Mouse (Mus musculus) myocyte (in vitro differentiated cells): Measurements from ENCODE around the gene Plagl1. TPM values are rescaled to one million over a fixed set of nuclear protein-coding genes. Genes with fewer than 3 reads are reported as not detected.

Experiments used
- H3K27me3 ChIP-seq: one replicate; pipeline ENCODE4 v1.6.1; 2011; ENCODE audit not compliant: control insufficient read depth, insufficient read depth, insufficient read length
- H3K36me3 ChIP-seq: one replicate; pipeline ENCODE4 v1.6.1; 2011; ENCODE audit not compliant: control insufficient read depth, insufficient read depth
- H3K4me2 ChIP-seq: one replicate; pipeline ENCODE4 v1.6.1; 2011; ENCODE audit warnings: low read depth, control low read depth
- H3K4me3 ChIP-seq: one replicate; pipeline ENCODE4 v1.5.1; 2011; ENCODE audit warnings: mild to moderate bottlenecking, control low read depth, moderate library complexity
- H3K79me2 ChIP-seq: one replicate; pipeline ENCODE4 v1.6.1; 2011; ENCODE audit not compliant: control insufficient read depth, insufficient read depth
- H3ac ChIP-seq: one replicate; pipeline ENCODE4 v1.6.1; 2011; ENCODE audit not compliant: control insufficient read depth, insufficient read length
- CEBPB ChIP-seq: IDR thresholded peaks from 2 replicates; pipeline ENCODE4 v1.6.1; 2011; ENCODE audit warnings: mild to moderate bottlenecking, moderate library complexity; ENCODE audit not compliant: poor library complexity, insufficient read depth, severe bottlenecking
- E2F4 ChIP-seq: IDR thresholded peaks from one replicate; pipeline ENCODE4 v1.6.1; 2011; ENCODE audit warnings: mild to moderate bottlenecking, control low read depth, moderate library complexity; ENCODE audit not compliant: insufficient read depth
- MAX ChIP-seq: IDR thresholded peaks from one replicate; pipeline ENCODE4 v1.6.1; 2011; ENCODE audit warnings: low read depth, mild to moderate bottlenecking, control low read depth
- MYOD1 ChIP-seq, 3 experiments: IDR thresholded peaks; one replicate each; pipeline ENCODE4 v1.6.1; 2011; ENCODE audit warnings: control low read depth in 2 of 3, low read depth in 2 of 3, mild to moderate bottlenecking in 2 of 3, moderate library complexity in 1 of 3; ENCODE audit not compliant: insufficient read length in 2 of 3, control insufficient read depth in 1 of 3
- MYOG ChIP-seq, 3 experiments: IDR thresholded peaks; one replicate each; pipeline ENCODE4 v1.6.1; 2011; ENCODE audit warnings: control low read depth in 2 of 3, low read depth in 2 of 3, mild to moderate bottlenecking in 2 of 3; ENCODE audit not compliant: insufficient read length in 2 of 3, control insufficient read depth in 1 of 3, insufficient read depth in 1 of 3
- POLR2A ChIP-seq: IDR thresholded peaks from one replicate; pipeline ENCODE4 v1.6.1; 2011; ENCODE audit warnings: low read depth, mild to moderate bottlenecking, control low read depth, moderate library complexity; ENCODE audit not compliant: insufficient read length
- POLR2AphosphoS2 ChIP-seq: IDR thresholded peaks from one replicate; pipeline ENCODE4 v1.6.1; 2011; ENCODE audit warnings: low read depth, control low read depth; ENCODE audit not compliant: insufficient read length
- REST ChIP-seq: IDR thresholded peaks from one replicate; pipeline ENCODE4 v1.6.1; 2011; ENCODE audit warnings: mild to moderate bottlenecking, control low read depth, moderate library complexity; ENCODE audit not compliant: insufficient read depth, insufficient read length
- SRF ChIP-seq: IDR thresholded peaks from one replicate; pipeline ENCODE4 v1.6.1; 2011; ENCODE audit warnings: low read depth; ENCODE audit not compliant: control insufficient read depth, insufficient read length
- TCF12 ChIP-seq: IDR thresholded peaks from one replicate; pipeline ENCODE4 v1.6.1; 2011; ENCODE audit warnings: mild to moderate bottlenecking, control low read depth; ENCODE audit not compliant: poor library complexity, insufficient read depth, severe bottlenecking
- TCF3 ChIP-seq: IDR thresholded peaks from one replicate; pipeline ENCODE4 v1.6.1; 2011; ENCODE audit warnings: low read depth, control low read depth; ENCODE audit not compliant: insufficient read length
- USF1 ChIP-seq: IDR thresholded peaks from one replicate; pipeline ENCODE4 v1.6.1; 2011; ENCODE audit warnings: low read depth, mild to moderate bottlenecking, control low read depth, moderate library complexity
- polyA plus RNA-seq: library from polyadenylated mRNA; unstranded; fragments of >200 nt; fragmentation: generic; extraction: Trizol; gene quantifications from one replicate; pipeline ENCODE4 v1.2.1, GENCODE M21; 2012; ENCODE audit warnings: missing spikeins

Plagl1 gene
- polyA plus RNA-seq, 1 experiment = 0.40 TPM

DNA sequence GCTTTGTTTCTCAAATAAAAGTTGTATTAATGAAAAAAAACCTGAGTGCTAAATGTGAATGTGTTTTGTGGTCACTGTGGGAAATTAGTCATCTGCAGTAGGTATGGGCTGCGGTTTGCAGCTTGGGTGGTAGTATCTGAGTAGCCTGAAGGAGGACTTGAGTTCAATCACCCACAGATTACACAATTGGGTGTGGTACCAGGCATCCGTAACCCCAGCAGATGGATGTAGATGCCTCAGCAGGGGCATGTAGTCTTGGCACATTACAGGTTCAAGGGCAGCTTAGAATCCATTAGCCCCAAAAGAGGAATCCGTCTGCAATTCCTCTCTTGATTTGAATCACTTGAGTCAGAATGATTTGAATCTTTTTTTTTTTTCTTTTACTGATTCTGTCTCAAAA, 25.0 kb upstream of the Plagl1 start:
- Histone ChIP-seq H3K27me3 (no peaks in the 10 kb centered on the region), H3K36me3 (no peaks in the 10 kb centered on the region), H3K79me2 (no peaks in the 10 kb centered on the region), H3K4me3 (no peak overlapping the region), H3ac (no peak overlapping the region), H3K4me2 (no peak overlapping the region)
- TF ChIP-seq USF1 (no peak), CEBPB (peak; percentile 53; the same call in 1 of the 2 replicates)

GRCm38 (mm10) chr10:13039637-13040174, 20.6 kb upstream of the Plagl1 start:
- Histone ChIP-seq H3ac (no peak overlapping the region), H3K4me3 (no peak overlapping the region), H3K27me3 (peaks cover 3% of the 10 kb centered on the region), H3K79me2 (no peaks in the 10 kb centered on the region), H3K4me2 (no peak overlapping the region), H3K36me3 (no peaks in the 10 kb centered on the region)
- TF ChIP-seq REST (no peak), TCF3 (no peak), TCF12 (no peak), E2F4 (no peak), MAX (no peak), SRF (no peak), MYOG (IDR thresholded peaks at IDR 0.05; ENCODE audit: control insufficient read depth in 1 of 3, insufficient read depth in 1 of 3, insufficient read length in 2 of 3, low read depth in 2 of 3) (no peak), USF1 (no peak), MYOD1 (IDR thresholded peaks at IDR 0.05; ENCODE audit: control insufficient read depth in 1 of 3, insufficient read length in 2 of 3, low read depth in 2 of 3) (no peak), POLR2A (no peak), CEBPB (no peak), POLR2AphosphoS2 (no peak)

DNA sequence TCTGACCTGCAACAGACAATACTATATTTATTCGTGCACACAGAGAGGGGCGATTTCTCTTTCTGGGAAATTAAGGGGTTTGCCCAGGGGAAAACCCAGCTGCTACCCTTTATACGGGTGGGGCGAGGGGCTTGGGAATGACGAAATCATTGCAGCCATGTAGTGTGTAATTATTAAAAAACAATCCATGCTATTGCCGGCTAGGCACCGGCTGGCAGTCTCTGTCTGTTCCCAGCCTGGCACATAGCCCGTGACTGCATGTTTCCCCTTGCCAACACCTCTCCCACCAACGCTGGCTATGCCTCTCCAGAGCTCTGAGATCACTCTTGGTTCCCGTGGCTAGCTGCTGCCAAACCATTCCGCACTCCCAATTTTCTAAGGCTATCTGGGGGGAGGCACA, 15.6 kb upstream of the Plagl1 start:
- H3K4me2 ChIP-seq = no peak overlapping the region
- no peak overlapping the region for H3K4me3 ChIP-seq
- no peaks in the 10 kb centered on the region for H3K79me2 ChIP-seq
- peaks cover 24% of the 10 kb centered on the region for H3K27me3 ChIP-seq
- H3K36me3 ChIP-seq = no peaks in the 10 kb centered on the region
- TF ChIP-seq MAX = no peak
- no peak for TF ChIP-seq E2F4
- TF ChIP-seq USF1 = no peak
- no peak for TF ChIP-seq MYOD1 (IDR thresholded peaks at IDR 0.05; ENCODE audit: control insufficient read depth in 1 of 3, insufficient read length in 2 of 3, low read depth in 2 of 3)
- no peak for TF ChIP-seq REST
- TF ChIP-seq CEBPB = no peak
- TF ChIP-seq TCF3 = no peak
- no peak for TF ChIP-seq POLR2AphosphoS2
- no peak for TF ChIP-seq SRF
- no peak overlapping the region for H3ac ChIP-seq

DNA sequence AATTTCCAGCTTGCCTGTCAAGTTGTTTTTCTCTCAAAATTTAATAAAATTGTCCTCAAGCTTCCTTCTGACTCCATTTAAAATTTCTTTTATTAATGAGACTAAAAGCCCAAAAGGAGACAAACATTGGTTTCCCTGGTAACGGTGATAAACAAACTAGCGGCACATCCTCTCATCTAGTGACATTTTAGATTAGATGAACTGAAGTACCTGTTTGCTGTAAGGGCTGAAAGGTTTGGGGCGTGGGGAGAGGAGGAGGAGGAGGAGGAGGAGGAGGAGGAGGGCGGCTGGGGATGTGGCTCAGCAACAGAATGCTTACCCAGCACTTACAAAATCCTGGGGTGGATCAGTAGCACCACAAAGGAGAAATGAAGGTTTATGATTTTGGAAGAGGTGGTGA, 12.5 kb upstream of the Plagl1 start:
- Histone ChIP-seq H3K4me2 (no peak overlapping the region), H3K79me2 (no peaks in the 10 kb centered on the region), H3K4me3 (no peak overlapping the region), H3K27me3 (peaks cover 24% of the 10 kb centered on the region), H3K36me3 (no peaks in the 10 kb centered on the region), H3ac (no peak overlapping the region)
- TF ChIP-seq TCF12 (no peak), MYOG (IDR thresholded peaks at IDR 0.05; ENCODE audit: control insufficient read depth in 1 of 3, insufficient read depth in 1 of 3, insufficient read length in 2 of 3, low read depth in 2 of 3) (no peak), REST (no peak), MAX (no peak), TCF3 (no peak), SRF (no peak), POLR2AphosphoS2 (no peak)

GRCm38 (mm10) chr10:13056863-13057381, 3.4 kb upstream of the Plagl1 start:
- Histone ChIP-seq H3K79me2 (no peaks in the 10 kb centered on the region), H3K4me2 (no peak overlapping the region), H3K4me3 (no peak overlapping the region), H3ac (no peak overlapping the region), H3K36me3 (no peaks in the 10 kb centered on the region), H3K27me3 (no peaks in the 10 kb centered on the region)
- TF ChIP-seq MAX = no peak
- TF ChIP-seq POLR2A = no peak
- TF ChIP-seq TCF12 = no peak
- TF ChIP-seq SRF = no peak
- no peak for TF ChIP-seq MYOD1 (IDR thresholded peaks at IDR 0.05; ENCODE audit: control insufficient read depth in 1 of 3, insufficient read length in 2 of 3, low read depth in 2 of 3)
- no peak for TF ChIP-seq MYOG (IDR thresholded peaks at IDR 0.05; ENCODE audit: control insufficient read depth in 1 of 3, insufficient read depth in 1 of 3, insufficient read length in 2 of 3, low read depth in 2 of 3)
- TF ChIP-seq E2F4 = no peak
- TF ChIP-seq CEBPB = no peak
- no peak for TF ChIP-seq TCF3
- TF ChIP-seq POLR2AphosphoS2 = no peak
- TF ChIP-seq REST = no peak
- no peak for TF ChIP-seq USF1
